Mouse (Mus musculus): Measurements from ENCODE around the gene Dda1. TPM values are rescaled to one million over a fixed set of nuclear protein-coding genes. Genes with fewer than 3 reads are reported as not detected.
A peak's percentile ranks its signal among the peaks of the same experiment; 100 is the strongest.

Gene Dda1
- polyA plus RNA-seq, 1 experiment from 2014 or later = 152 TPM

GRCm38 (mm10) chr8:71521634-71522033 is 52.6 kb downstream of the Dda1 start:
- Histone ChIP-seq H3K9ac (replicated peaks) (no peak overlapping the region), H3K27me3 (peaks cover 52% of the 10 kb centered on the region), H3K4me2 (replicated peaks) (no peak overlapping the region), H3K4me1 (peaks cover 16% of the 10 kb centered on the region), H3K36me3 (no peaks in the 10 kb centered on the region), H3K27ac (replicated peaks) (no peak overlapping the region), H3K4me3 (no peak overlapping the region), H3K9me3 (no peaks in the 10 kb centered on the region)
- peak; percentile 88 for ATAC-seq (ENCODE audit: low FRiP score, low read depth)
- WGBS = 3% methylated on average over 17 of the region's 17 CpGs

DNA sequence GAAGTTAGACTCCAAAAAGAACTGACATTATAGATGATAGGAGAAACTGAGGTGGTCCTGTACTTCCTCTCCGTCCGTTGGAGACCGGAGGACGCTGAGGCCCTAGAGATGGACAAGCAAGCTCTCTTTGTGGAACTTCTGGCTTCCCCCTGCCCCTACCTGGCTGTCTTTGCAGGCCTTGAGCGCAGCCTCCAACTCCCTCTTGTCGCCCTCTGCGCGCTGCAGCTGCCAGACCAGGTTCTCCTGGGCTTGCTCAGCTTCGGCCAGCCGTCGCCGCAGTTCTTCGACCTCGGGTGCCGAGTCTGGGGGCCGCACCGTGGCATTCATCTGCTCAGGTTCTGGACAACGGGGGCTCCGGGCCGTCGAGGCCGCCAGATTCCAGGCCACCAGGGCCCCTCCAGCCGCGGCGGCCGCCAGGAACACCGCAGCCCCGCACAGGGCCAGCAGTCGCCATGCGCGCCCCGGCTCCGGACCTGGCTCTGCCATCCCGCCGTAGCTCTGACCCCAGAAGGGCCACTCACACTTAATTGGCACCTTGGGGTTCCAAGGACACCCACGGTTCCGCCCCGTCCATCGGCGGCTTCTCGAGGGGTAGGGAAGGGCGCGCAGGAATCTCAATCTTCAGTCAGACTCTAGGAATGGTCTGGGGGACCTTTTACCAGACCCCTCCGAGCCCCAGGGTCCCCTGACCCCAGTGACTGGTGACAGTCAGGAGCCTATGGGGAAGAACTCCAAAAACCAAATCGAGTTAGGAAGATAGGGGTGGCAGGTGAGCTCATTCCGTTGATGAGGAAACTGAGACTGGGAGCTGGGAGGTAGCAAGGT is 56.4 kb downstream of the Dda1 start, which contains the start of gene Ccdc194:
Ccdc194 (minus strand) TSS at position 486 of the 825 bp plus-strand sequence.
- no peak for ATAC-seq (ENCODE audit: low FRiP score, low read depth)
- 6% methylated on average over 46 of the region's 46 CpGs for WGBS
- peaks cover 72% of the 10 kb centered on the region for H3K27me3 ChIP-seq
- H3K9ac ChIP-seq (replicated peaks) = no peak within 1 kb of the TSS
- 0 out of 2 replicates have a peak within 1 kb of the TSS, but pooled peaks have one; percentile 3 for H3K4me3 ChIP-seq
- H3K27ac ChIP-seq (replicated peaks) = no peak within 1 kb of the TSS
- no peaks in the 10 kb centered on the region for H3K9me3 ChIP-seq
- no peaks in the 10 kb centered on the region for H3K36me3 ChIP-seq
- H3K4me1 ChIP-seq = peaks cover 15% of the 10 kb centered on the region
- H3K4me2 ChIP-seq (replicated peaks) = peak within 1 kb of the TSS; percentile 25; the same call in 1 of the 2 replicates

Other genes starting within 250 kb of the Dda1 start
- gene Myo9b, start 196.5 kb upstream of the Dda1 start, polyA plus RNA-seq (2016; fragmentation: Nextera tagmentation; extraction: Ambion mirVana) = 26.0 and 28.1 TPM in 2 replicates
- 53.0 and 57.7 TPM in 2 replicates for gene Haus8, start 196.3 kb upstream of the Dda1 start, polyA plus RNA-seq (2016; fragmentation: Nextera tagmentation; extraction: Ambion mirVana)
- gene Use1, start 102.4 kb upstream of the Dda1 start, polyA plus RNA-seq (2016; fragmentation: Nextera tagmentation; extraction: Ambion mirVana) = 75.8 and 82.5 TPM in 2 replicates
- gene Ocel1, start 97.9 kb upstream of the Dda1 start, polyA plus RNA-seq (2016; fragmentation: Nextera tagmentation; extraction: Ambion mirVana) = 4.5 and 6.3 TPM in 2 replicates
- gene Nr2f6, start 87.2 kb upstream of the Dda1 start, polyA plus RNA-seq (2016; fragmentation: Nextera tagmentation; extraction: Ambion mirVana) = 54.4 and 58.5 TPM in 2 replicates
- 5.6 and 5.9 TPM in 2 replicates for gene Ushbp1, start 73.4 kb upstream of the Dda1 start, polyA plus RNA-seq (2016; fragmentation: Nextera tagmentation; extraction: Ambion mirVana)
- 91.7 and 102 TPM in 2 replicates for gene Babam1, start 72.3 kb upstream of the Dda1 start, polyA plus RNA-seq (2016; fragmentation: Nextera tagmentation; extraction: Ambion mirVana)
- 34.8 and 39.1 TPM in 2 replicates for gene Ankle1, start 63.2 kb upstream of the Dda1 start, polyA plus RNA-seq (2016; fragmentation: Nextera tagmentation; extraction: Ambion mirVana)
- 109 and 111 TPM in 2 replicates for gene Abhd8, start 5.5 kb upstream of the Dda1 start, polyA plus RNA-seq (2016; fragmentation: Nextera tagmentation; extraction: Ambion mirVana)
- 235 and 245 TPM in 2 replicates for gene Mrpl34, start 4.2 kb upstream of the Dda1 start, polyA plus RNA-seq (2016; fragmentation: Nextera tagmentation; extraction: Ambion mirVana)
- gene Ano8, start 16.8 kb downstream of the Dda1 start, polyA plus RNA-seq (2016; fragmentation: Nextera tagmentation; extraction: Ambion mirVana) = 14.2 and 18.7 TPM in 2 replicates
- gene Gtpbp3, start 18.9 kb downstream of the Dda1 start, polyA plus RNA-seq (2016; fragmentation: Nextera tagmentation; extraction: Ambion mirVana) = 15.5 and 18.3 TPM in 2 replicates
- 26.9 and 29.5 TPM in 2 replicates for gene Plvap, start 42.6 kb downstream of the Dda1 start, polyA plus RNA-seq (2016; fragmentation: Nextera tagmentation; extraction: Ambion mirVana)
- gene Ccdc194, start 56.5 kb downstream of the Dda1 start, polyA plus RNA-seq (2016; fragmentation: Nextera tagmentation; extraction: Ambion mirVana) = 0.13 and 0.41 TPM in 2 replicates
- 13.1 and 14.5 TPM in 2 replicates for gene Bst2, start 68.3 kb downstream of the Dda1 start, polyA plus RNA-seq (2016; fragmentation: Nextera tagmentation; extraction: Ambion mirVana)
- 54.0 and 57.0 TPM in 2 replicates for gene Mvb12a, start 73.7 kb downstream of the Dda1 start, polyA plus RNA-seq (2016; fragmentation: Nextera tagmentation; extraction: Ambion mirVana)
- 0.14 TPM in 2 replicates for gene Tmem221, start 89.7 kb downstream of the Dda1 start, polyA plus RNA-seq (2016; fragmentation: Nextera tagmentation; extraction: Ambion mirVana)
- not detected in 2 replicates for gene Nxnl1, start 97.4 kb downstream of the Dda1 start, polyA plus RNA-seq (2016; fragmentation: Nextera tagmentation; extraction: Ambion mirVana)
- gene Slc27a1, start 99.7 kb downstream of the Dda1 start, polyA plus RNA-seq (2016; fragmentation: Nextera tagmentation; extraction: Ambion mirVana) = 38.4 and 44.4 TPM in 2 replicates
- gene Pgls, start 123.0 kb downstream of the Dda1 start, polyA plus RNA-seq (2016; fragmentation: Nextera tagmentation; extraction: Ambion mirVana) = 215 and 216 TPM in 2 replicates
- 6.5 and 6.9 TPM in 2 replicates for gene Fam129c, start 128.4 kb downstream of the Dda1 start, polyA plus RNA-seq (2016; fragmentation: Nextera tagmentation; extraction: Ambion mirVana)
- 52.1 and 56.2 TPM in 2 replicates for gene Colgalt1, start 141.8 kb downstream of the Dda1 start, polyA plus RNA-seq (2016; fragmentation: Nextera tagmentation; extraction: Ambion mirVana)
- 12.8 and 16.9 TPM in 2 replicates for gene Unc13a, start 202.6 kb downstream of the Dda1 start, polyA plus RNA-seq (2016; fragmentation: Nextera tagmentation; extraction: Ambion mirVana)
- 3.3 and 3.4 TPM in 2 replicates for gene Jak3, start 207.1 kb downstream of the Dda1 start, polyA plus RNA-seq (2016; fragmentation: Nextera tagmentation; extraction: Ambion mirVana)
- gene Insl3, start 220.0 kb downstream of the Dda1 start, polyA plus RNA-seq (2016; fragmentation: Nextera tagmentation; extraction: Ambion mirVana) = not detected in 2 replicates
- 0.55 and 0.66 TPM in 2 replicates for gene B3gnt3, start 232.6 kb downstream of the Dda1 start, polyA plus RNA-seq (2016; fragmentation: Nextera tagmentation; extraction: Ambion mirVana)